Mouse (Mus musculus) neural tube, embryonic 13.5 days (tissue): ENCODE measurements around the gene Atad2b. TPM values are rescaled to one million over a fixed set of nuclear protein-coding genes. Genes with fewer than 3 reads are reported as not detected.
"Not testable (repeated sequence)": the region's sequence is repeated elsewhere in the genome, so short reads cannot be mapped to it uniquely, and the experiment has no call there.

Experiments
- ATAC-seq: fragments of 200-750 bp; cut with Nextera tagmentation; 2 replicates; pipeline ENCODE4 v1.8.0; 2017; ENCODE audit warnings: low read depth, mild to moderate bottlenecking, moderate TSS enrichment, moderate library complexity
- H3K27ac ChIP-seq: fragments of 300-500 bp; sonication (generic); replicated peaks from 2 replicates; pipeline ENCODE4 v1.5.1; 2015; ENCODE audit warnings: moderate library complexity, mild to moderate bottlenecking, inconsistent platforms
- H3K27me3 ChIP-seq: fragments of 300-500 bp; sonication (generic); 2 replicates; pipeline ENCODE4 v1.6.1; 2015; ENCODE audit warnings: mild to moderate bottlenecking, inconsistent platforms
- H3K36me3 ChIP-seq: fragments of 300-500 bp; sonication (generic); 2 replicates; pipeline ENCODE4 v1.6.1; 2015; ENCODE audit warnings: mild to moderate bottlenecking, inconsistent platforms
- H3K4me1 ChIP-seq: fragments of 300-500 bp; sonication (generic); replicated peaks from 2 replicates; pipeline ENCODE4 v1.6.1; 2015; ENCODE audit warnings: inconsistent platforms
- H3K4me2 ChIP-seq: fragments of 300-500 bp; sonication (generic); 2 replicates; pipeline ENCODE4 v1.6.1; 2015; ENCODE audit warnings: inconsistent platforms, mild to moderate bottlenecking, moderate library complexity
- H3K4me3 ChIP-seq: fragments of 300-500 bp; sonication (generic); 2 replicates; pipeline ENCODE4 v1.5.1; 2015; ENCODE audit warnings: mild to moderate bottlenecking, inconsistent platforms
- H3K9ac ChIP-seq: fragments of 300-500 bp; sonication (generic); 2 replicates; pipeline ENCODE4 v1.6.1; 2015; ENCODE audit warnings: moderate library complexity, mild to moderate bottlenecking, inconsistent platforms
- H3K9me3 ChIP-seq: fragments of 300-500 bp; sonication (generic); 2 replicates; pipeline ENCODE4 v1.6.1; 2016; ENCODE audit warnings: inconsistent platforms
- WGBS: fragments of 180-500 bp; shearing (Covaris S2); methylation state at CpG from one replicate; pipeline ENCODE4 v1.1.7; 2015; 5-methylcytosine and 5-hydroxymethylcytosine counted together
- polyA plus RNA-seq: library from polyadenylated mRNA; unstranded; fragments of >200 nt; fragmentation: Nextera tagmentation; extraction: Ambion mirVana; gene quantifications from 2 replicates; pipeline ENCODE4 v1.2.1, GENCODE M21; 2015

Gene Atad2b
- polyA plus RNA-seq, 1 experiment from 2014 or later: 12.8 TPM

DNA sequence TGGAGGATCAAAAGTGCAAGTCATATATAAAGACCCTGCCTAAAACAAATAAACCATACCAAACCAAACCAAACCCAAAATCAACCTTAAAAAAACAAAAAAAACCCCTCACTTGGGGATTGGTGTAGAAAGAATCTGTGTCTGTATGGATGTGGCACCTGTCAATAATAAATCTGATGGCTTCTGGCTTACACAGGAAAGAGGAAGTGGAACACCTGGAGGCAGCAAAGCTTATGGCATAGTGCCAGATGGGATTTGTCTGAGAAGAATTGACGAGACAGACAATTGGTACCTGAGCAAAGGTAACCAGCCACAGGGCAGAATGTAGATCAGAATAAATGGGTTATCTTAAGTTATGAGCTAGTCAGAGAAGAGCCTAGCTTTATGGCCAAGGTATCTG is 32.1 kb upstream of the Atad2b start:
- no peaks in the 10 kb centered on the region for H3K4me1 ChIP-seq
- 87% methylated on average over 1 of the region's 1 CpGs for WGBS
- H3K4me3 ChIP-seq: no peak overlapping the region
- no peak for ATAC-seq
- no peaks in the 10 kb centered on the region for H3K27me3 ChIP-seq
- no peak overlapping the region for H3K27ac ChIP-seq
- H3K9me3 ChIP-seq: no peaks in the 10 kb centered on the region
- no peak overlapping the region for H3K9ac ChIP-seq
- no peak overlapping the region for H3K4me2 ChIP-seq
- peaks cover 42% of the 10 kb centered on the region for H3K36me3 ChIP-seq

DNA sequence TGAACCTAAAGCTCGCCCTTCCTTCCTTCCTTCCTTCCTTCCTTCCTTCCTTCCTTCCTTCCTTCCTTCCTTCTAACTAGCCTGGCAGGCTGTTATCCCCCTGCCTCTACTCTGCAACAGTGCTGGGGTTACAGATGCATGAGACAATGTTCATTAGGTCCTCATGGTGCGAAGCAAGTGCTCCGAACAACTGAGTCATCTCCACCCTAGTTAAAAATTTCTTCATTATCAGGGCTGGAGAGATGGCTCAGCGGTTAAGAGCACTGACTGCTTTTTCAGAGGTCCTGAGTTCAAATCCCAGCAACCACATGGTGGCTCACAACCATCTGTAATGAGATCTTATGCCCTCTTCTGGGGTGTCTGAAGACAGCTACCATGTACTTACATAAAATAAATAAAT is 30.6 kb upstream of the Atad2b start:
- ATAC-seq, H3K4me1 ChIP-seq, H3K9ac ChIP-seq, H3K27me3 ChIP-seq, H3K4me2 ChIP-seq, H3K27ac ChIP-seq, H3K9me3 ChIP-seq, H3K4me3 ChIP-seq: not testable (repeated sequence)
- WGBS: 97% methylated on average over 4 of the region's 4 CpGs
- H3K36me3 ChIP-seq: peaks cover 35% of the 10 kb centered on the region

DNA sequence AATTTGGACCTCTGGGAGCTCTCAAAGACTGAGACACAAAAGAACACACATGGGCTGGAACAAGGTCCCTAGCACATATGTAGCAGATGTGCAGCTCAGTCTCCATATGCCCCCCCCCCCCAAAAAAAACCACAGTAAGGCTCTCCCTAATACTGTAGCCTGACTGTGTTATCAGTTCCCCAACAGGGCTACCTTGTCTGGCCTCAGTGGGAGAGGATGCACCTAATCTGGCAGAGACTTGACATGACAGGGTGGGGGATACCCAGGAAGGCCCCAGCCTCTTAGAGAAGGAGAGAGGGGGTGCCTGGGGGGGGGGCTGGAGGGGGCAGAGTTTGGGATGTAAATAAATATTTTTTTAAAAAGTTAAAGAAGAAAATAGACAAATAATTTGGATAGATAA is 28.4 kb upstream of the Atad2b start:
- Histone ChIP-seq H3K9me3 (no peaks in the 10 kb centered on the region), H3K4me1 (no peaks in the 10 kb centered on the region), H3K4me2 (no peak overlapping the region), H3K36me3 (peaks cover 25% of the 10 kb centered on the region), H3K27me3 (no peaks in the 10 kb centered on the region), H3K27ac (no peak overlapping the region), H3K4me3 (no peak overlapping the region), H3K9ac (no peak overlapping the region)
- no peak for ATAC-seq

DNA sequence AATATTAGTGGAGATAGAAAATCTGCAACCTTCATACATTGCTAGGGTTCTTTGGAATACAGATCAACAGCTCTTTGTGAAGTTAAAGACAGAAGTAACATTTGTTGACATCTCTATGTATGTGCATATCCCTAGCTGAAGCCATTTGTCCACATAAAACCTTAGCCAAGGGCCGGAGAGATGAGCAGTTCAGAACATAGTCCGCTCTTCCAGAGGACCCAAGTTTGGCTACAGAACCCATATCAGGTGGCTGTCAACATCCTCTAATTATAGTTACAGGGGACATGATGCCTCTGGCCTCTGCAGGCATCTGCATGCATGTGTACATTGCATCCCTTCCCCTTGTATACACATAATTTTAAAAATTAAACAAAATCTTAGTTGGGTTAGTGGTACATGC is 27.9 kb upstream of the Atad2b start:
- no peaks in the 10 kb centered on the region for H3K9me3 ChIP-seq
- 98% methylated on average over 2 of the region's 2 CpGs for WGBS

DNA sequence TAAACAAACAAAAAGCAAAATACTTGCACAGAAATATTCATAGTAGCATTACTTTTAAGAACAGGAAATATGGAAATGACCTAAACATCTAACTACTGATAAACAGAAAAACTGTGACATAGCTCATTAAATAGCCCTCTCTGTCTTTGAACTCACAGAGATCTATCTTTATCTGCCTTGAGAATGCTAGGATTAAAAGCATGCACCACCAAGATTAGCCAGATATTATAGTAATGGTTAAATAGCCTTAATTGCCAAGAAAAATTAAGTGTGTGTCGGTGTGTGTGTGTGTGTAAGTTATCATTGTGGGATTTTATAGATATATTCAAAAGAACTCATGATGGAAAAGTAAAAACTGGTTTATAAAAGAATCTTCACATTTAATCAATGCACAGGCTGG is 27.3 kb upstream of the Atad2b start:
- Histone ChIP-seq H3K9me3 (no peaks in the 10 kb centered on the region), H3K4me2 (no peak overlapping the region), H3K4me3 (no peak overlapping the region), H3K9ac (no peak overlapping the region), H3K4me1 (no peaks in the 10 kb centered on the region), H3K36me3 (peaks cover 21% of the 10 kb centered on the region), H3K27ac (no peak overlapping the region), H3K27me3 (no peaks in the 10 kb centered on the region)
- ATAC-seq: no peak
- 95% methylated on average over 1 of the region's 1 CpGs for WGBS

More for the DNA sequence above, 27.9 kb upstream of the Atad2b start:
- H3K4me2 ChIP-seq: no peak overlapping the region
- peaks cover 23% of the 10 kb centered on the region for H3K36me3 ChIP-seq
- H3K27ac ChIP-seq: no peak overlapping the region
- ATAC-seq: no peak
- H3K27me3 ChIP-seq: no peaks in the 10 kb centered on the region
- H3K4me3 ChIP-seq: no peak overlapping the region
- no peak overlapping the region for H3K9ac ChIP-seq
- no peaks in the 10 kb centered on the region for H3K4me1 ChIP-seq

DNA sequence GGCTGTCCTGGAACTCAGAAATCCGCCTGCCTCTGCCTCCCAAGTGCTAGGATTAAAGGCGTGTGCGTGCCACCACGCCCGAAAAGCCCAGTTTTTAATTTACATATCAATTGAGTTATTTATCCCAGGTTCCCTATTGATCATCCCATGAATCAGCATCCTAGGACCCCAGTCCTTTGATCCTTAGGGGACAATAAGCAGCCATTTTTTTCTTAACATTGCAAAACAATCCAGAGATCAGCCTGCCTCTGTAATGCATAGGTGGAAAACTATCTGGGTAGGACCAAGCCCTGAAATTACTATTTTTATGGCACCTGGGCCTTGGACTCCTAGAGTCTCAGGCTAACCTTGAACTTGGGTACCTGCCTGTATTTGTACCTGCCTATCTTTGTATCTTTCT is 19.1 kb upstream of the Atad2b start:
- Histone ChIP-seq H3K4me1 (no peaks in the 10 kb centered on the region), H3K36me3 (peaks cover 22% of the 10 kb centered on the region), H3K9ac (no peak overlapping the region), H3K4me3 (no peak overlapping the region), H3K27me3 (no peaks in the 10 kb centered on the region), H3K4me2 (no peak overlapping the region), H3K27ac (no peak overlapping the region), H3K9me3 (no peaks in the 10 kb centered on the region)
- 91% methylated on average over 5 of the region's 5 CpGs for WGBS
- ATAC-seq: no peak

DNA sequence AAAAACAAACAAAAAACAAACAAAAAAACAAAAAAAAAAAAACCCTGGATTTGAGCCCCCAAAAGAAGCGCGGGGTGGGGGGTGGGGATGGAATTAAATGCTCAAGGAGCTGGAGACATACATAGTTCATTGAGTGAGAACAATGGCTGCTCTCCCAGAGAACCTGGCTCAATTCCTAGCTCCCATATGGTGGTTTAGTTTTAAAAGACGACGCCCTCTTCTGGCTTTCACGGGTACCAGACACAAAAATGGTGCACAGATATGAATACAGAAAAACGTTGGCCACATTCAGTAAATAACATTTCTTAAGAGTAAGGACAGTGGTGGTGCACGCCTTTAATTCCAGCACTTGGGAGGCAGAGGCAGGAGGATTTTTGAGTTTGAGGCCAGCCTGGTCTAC is 11.2 kb upstream of the Atad2b start:
- no peak overlapping the region for H3K4me3 ChIP-seq
- ATAC-seq: no peak
- WGBS: 82% methylated on average over 7 of the region's 7 CpGs
- peaks cover 8% of the 10 kb centered on the region for H3K36me3 ChIP-seq
- peak overlapping the region; percentile 77 for H3K4me2 ChIP-seq
- no peak overlapping the region for H3K27ac ChIP-seq
- no peak overlapping the region for H3K9ac ChIP-seq
- H3K9me3 ChIP-seq: no peaks in the 10 kb centered on the region
- no peaks in the 10 kb centered on the region for H3K27me3 ChIP-seq
- H3K4me1 ChIP-seq: peaks cover 11% of the 10 kb centered on the region; the same call in 1 of the 2 replicates

DNA sequence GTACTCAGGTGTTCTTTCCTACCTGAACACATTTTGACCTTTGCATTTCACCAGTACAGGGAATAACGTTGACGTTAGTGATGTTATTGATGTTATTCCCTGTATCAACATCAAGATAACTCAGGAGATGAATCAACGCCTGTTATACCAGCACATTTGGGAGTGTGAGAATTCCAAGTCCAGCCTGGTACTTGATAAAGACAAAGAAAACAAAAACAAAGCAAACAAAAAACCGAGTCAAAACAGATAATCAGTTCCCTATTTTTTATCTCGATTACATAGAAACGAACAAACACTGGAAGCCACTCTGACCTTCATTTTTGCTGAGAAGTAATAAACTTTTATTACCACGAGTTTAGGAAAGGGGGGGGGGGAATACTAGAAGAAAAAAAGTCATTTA is 10.7 kb upstream of the Atad2b start:
- Histone ChIP-seq H3K4me1 (peaks cover 11% of the 10 kb centered on the region; the same call in 1 of the 2 replicates), H3K9me3 (no peaks in the 10 kb centered on the region), H3K4me2 (peak overlapping the region; percentile 77), H3K27me3 (no peaks in the 10 kb centered on the region), H3K4me3 (peak overlapping the region; percentile 72), H3K9ac (peak overlapping the region; percentile 91), H3K36me3 (peaks cover 4% of the 10 kb centered on the region), H3K27ac (no peak overlapping the region)
- WGBS: 55% methylated on average over 7 of the region's 7 CpGs
- ATAC-seq: no peak

DNA sequence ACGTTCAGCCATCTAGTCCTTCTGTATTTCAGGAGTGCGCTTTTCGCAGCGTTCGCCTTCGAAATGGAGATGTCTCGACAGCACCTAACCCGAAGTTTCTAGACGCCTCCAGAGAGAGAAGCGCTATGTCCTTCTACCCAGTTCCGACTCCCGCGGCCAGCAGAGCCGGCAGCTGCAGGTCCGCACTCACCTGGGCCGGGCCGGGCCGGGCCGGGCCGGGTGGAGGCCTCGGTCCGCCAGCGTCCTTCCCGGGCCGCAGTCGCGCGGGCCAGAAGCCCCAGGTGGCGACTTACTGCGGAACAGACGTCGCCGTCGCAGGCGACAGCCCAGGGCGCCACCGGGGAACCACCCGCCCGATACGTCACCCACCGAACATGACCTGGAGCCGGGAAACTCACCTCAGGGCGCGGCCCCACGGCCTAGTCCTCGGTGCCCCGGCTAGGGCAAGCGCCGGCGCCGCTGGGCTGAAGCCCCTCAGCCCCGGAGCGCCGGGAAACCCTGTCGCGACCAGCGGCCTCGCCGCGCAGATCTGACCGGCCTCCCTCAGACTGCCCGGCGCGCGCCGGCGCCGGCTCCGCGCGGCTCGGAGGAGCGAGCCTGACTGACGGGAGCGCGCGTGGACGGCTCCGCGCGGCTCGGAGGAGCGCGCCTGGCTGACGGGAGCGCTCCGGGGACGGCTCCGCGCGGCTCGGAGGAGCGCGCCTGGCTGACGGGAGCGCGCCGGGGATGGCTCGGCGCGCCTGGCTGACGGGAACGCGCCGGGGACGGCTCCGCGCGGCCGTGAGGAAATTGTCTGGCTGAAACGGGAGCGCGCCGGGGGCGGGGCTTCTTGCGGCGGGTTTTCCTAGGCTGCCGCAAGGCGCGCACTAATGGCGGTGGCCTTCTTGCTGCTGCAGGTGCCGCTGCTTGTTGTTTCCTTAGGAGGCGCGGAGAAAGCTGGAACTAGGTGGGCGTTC is 9.9 kb upstream of the Atad2b start, which contains the start of gene Ubxn2a:
Gene Ubxn2a (minus strand): TSS at position 755 of the 956 bp plus-strand sequence.
- WGBS: under 1% methylated on average over 119 of the region's 125 CpGs
- Histone ChIP-seq H3K4me3 (peak within 1 kb of the TSS; percentile 72), H3K27ac (peak within 1 kb of the TSS; percentile 89), H3K9me3 (no peaks in the 10 kb centered on the region), H3K4me2 (peak within 1 kb of the TSS; percentile 77), H3K9ac (peak within 1 kb of the TSS; percentile 91), H3K27me3 (no peaks in the 10 kb centered on the region), H3K36me3 (no peaks in the 10 kb centered on the region), H3K4me1 (peaks cover 11% of the 10 kb centered on the region; the same call in 1 of the 2 replicates)
- peak; percentile 96 for ATAC-seq

DNA sequence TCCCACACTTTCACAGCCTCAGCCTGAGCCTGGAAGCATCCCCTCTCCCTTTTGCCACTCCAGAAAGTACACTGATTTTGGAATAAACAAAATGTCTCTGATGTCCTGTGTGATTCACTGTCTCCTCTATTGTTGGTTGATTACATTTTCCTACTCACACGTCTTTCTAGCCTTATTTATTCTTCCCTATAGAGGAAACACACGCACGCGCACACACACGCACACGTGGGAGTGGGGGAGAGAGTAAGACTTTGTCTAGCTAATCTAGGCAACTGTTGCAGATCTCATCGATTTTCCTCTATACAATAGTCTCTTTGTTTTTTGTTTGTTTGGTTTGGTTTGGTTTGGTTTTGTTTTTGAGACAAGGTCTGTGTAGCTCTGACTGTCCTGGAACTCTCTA is 8.8 kb upstream of the Atad2b start:
- no peaks in the 10 kb centered on the region for H3K9me3 ChIP-seq
- 94% methylated on average over 7 of the region's 7 CpGs for WGBS
- no peaks in the 10 kb centered on the region for H3K36me3 ChIP-seq
- ATAC-seq: no peak
- H3K27ac ChIP-seq: no peak overlapping the region
- H3K4me1 ChIP-seq: peaks cover 11% of the 10 kb centered on the region; the same call in 1 of the 2 replicates
- no peak overlapping the region for H3K4me3 ChIP-seq
- no peaks in the 10 kb centered on the region for H3K27me3 ChIP-seq
- H3K9ac ChIP-seq: no peak overlapping the region
- no peak overlapping the region for H3K4me2 ChIP-seq

DNA sequence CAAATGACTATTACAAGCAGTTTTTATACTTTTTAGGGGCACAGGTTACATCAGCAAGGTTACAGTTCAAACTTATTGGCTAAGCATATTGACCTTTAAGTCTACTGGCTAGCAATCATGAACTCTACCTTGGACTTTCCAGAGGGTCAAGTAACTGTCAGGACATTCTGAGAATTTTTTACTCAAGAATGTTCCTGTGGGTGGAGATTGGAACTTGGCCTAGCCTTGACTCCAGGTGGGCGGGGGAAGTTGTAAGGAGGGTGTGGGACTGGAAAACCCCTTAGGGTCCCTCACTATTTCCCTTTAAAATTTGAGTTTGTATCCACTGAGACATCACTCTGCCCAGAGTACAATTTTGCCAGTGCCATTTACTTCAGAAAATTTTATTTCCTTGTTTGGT is 6.7 kb upstream of the Atad2b start:
- H3K4me3 ChIP-seq: not testable (repeated sequence)
- WGBS: 91% methylated on average over 1 of the region's 1 CpGs

DNA sequence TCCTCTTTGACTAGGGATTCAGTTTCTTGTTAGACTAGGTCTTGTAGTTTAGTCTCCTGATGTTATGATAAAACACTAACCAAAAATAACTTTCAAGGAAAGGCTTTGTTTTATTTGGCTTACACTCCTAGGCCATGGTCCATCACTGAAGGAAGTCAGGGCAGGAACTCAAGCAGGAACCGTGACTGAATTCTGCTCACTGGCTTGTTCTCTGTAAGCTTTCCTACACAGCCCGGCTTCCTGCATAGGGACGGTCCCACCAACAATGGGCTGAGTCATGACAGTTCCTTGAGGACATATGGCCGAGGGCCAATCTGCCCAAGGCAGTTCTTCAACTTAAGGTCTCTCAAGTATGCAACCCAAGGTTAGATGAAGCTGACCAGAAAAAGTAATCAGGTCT is 5.4 kb upstream of the Atad2b start:
- no peak overlapping the region for H3K4me3 ChIP-seq
- 81% methylated on average over 4 of the region's 4 CpGs for WGBS
- H3K4me2 ChIP-seq: no peak overlapping the region
- no peak overlapping the region for H3K9ac ChIP-seq
- H3K36me3 ChIP-seq: no peaks in the 10 kb centered on the region
- no peaks in the 10 kb centered on the region for H3K9me3 ChIP-seq
- H3K4me1 ChIP-seq: peaks cover 4% of the 10 kb centered on the region; the same call in 1 of the 2 replicates
- ATAC-seq: no peak
- H3K27me3 ChIP-seq: no peaks in the 10 kb centered on the region
- H3K27ac ChIP-seq: no peak overlapping the region

More for the DNA sequence above, 6.7 kb upstream of the Atad2b start:
- H3K27ac ChIP-seq, H3K9me3 ChIP-seq, H3K4me2 ChIP-seq, H3K9ac ChIP-seq, H3K27me3 ChIP-seq, ATAC-seq, H3K36me3 ChIP-seq: not testable (repeated sequence)
- H3K4me1 ChIP-seq: peaks cover 11% of the 10 kb centered on the region; the same call in 1 of the 2 replicates
